Mouse (Mus musculus) heart, adult 18-20 months (tissue): ENCODE results near the gene Rftn1. TPM values are rescaled to one million over a fixed set of nuclear protein-coding genes. Genes with fewer than 3 reads are reported as not detected.

ENCODE experiments used
- DNase-seq, 2 experiments: peaks; one replicate each; pipeline ENCODE4 v3.0.0; 2021 to 2022; ENCODE audit warnings: mixed read lengths in 1 of 2
- total RNA-seq, 2 experiments: library from RNA; stranded (reverse); gene quantifications; 2 replicates each; pipeline ENCODE4 v1.2.3; 2021

The Rftn1 gene
- total RNA-seq, 2 experiments from 2014 or later = 52.1 to 53.3 TPM

GRCm38 (mm10) chr17:50170935-50171545 lies 19.4 kb downstream of the Rftn1 start:
- no peak for DNase-seq

GRCm38 (mm10) chr17:50169946-50170427 lies 20.5 kb downstream of the Rftn1 start:
- peak; percentile 67 to 79 for DNase-seq

GRCm38 (mm10) chr17:50160904-50161805 lies 29.3 kb downstream of the Rftn1 start:
- DNase-seq = peak in 1 of 2 experiments; percentile 42

- DNase-seq = no peak
Observed at GRCm38 (mm10) chr17:50160357-50160756, 30.1 kb downstream of the Rftn1 start.

- DNase-seq = no peak
Observed at GRCm38 (mm10) chr17:50159816-50160215, 30.7 kb downstream of the Rftn1 start.

GRCm38 (mm10) chr17:50158565-50158964 lies 31.9 kb downstream of the Rftn1 start:
- peak in 1 of 2 experiments; percentile 31 for DNase-seq

- peak in 1 of 2 experiments; percentile 37 for DNase-seq
Observed at GRCm38 (mm10) chr17:50157190-50158150, 33.0 kb downstream of the Rftn1 start.

GRCm38 (mm10) chr17:50152085-50152484 lies 38.4 kb downstream of the Rftn1 start:
- DNase-seq = no peak

- no peak for DNase-seq
Observed at GRCm38 (mm10) chr17:50151208-50151723, 39.2 kb downstream of the Rftn1 start.

- DNase-seq = peak in 1 of 2 experiments; percentile 60
Observed at GRCm38 (mm10) chr17:50150416-50151207, 39.9 kb downstream of the Rftn1 start.

- DNase-seq = peak in 1 of 2 experiments; percentile 41
Observed at GRCm38 (mm10) chr17:50149690-50150210, 40.7 kb downstream of the Rftn1 start.

GRCm38 (mm10) chr17:50147831-50148587 lies 42.5 kb downstream of the Rftn1 start:
- no peak for DNase-seq

GRCm38 (mm10) chr17:50143354-50143753 lies 47.1 kb downstream of the Rftn1 start:
- DNase-seq = peak; percentile 56 to 84

GRCm38 (mm10) chr17:50142553-50142952 lies 47.9 kb downstream of the Rftn1 start:
- DNase-seq = peak in 1 of 2 experiments; percentile 75

GRCm38 (mm10) chr17:50142151-50142550 lies 48.3 kb downstream of the Rftn1 start:
- DNase-seq = no peak

- DNase-seq = peak; percentile 77 to 91
Observed at GRCm38 (mm10) chr17:50136060-50136459, 54.4 kb downstream of the Rftn1 start.

- peak in 1 of 2 experiments; percentile 47 for DNase-seq
Observed at GRCm38 (mm10) chr17:50135466-50135865, 55.0 kb downstream of the Rftn1 start.

GRCm38 (mm10) chr17:50131698-50132097 lies 58.8 kb downstream of the Rftn1 start:
- no peak for DNase-seq

- DNase-seq = peak in 1 of 2 experiments; percentile 69
Observed at GRCm38 (mm10) chr17:50130421-50130820, 60.1 kb downstream of the Rftn1 start.

GRCm38 (mm10) chr17:50128392-50128791 lies 62.1 kb downstream of the Rftn1 start:
- no peak for DNase-seq
